Mouse (Mus musculus) MEL-GATA-1-ER (cell line): ENCODE measurements around the gene Smoc2.

Source experiments
- DNase-seq: peaks from one replicate; pipeline ENCODE4 v3.0.0-alpha.2; 2012; ENCODE audit warnings: low read depth; ENCODE audit errors: extremely low read depth

Gene Smoc2

GRCm38 (mm10) chr17:14279177-14279965 lies at the start of gene Smoc2:
Smoc2 (plus strand) TSS chr17:14279506.
- no peak for DNase-seq

GRCm38 (mm10) chr17:14230698-14231430 lies 48.4 kb upstream of the Smoc2 start:
- DNase-seq = no peak

DNA sequence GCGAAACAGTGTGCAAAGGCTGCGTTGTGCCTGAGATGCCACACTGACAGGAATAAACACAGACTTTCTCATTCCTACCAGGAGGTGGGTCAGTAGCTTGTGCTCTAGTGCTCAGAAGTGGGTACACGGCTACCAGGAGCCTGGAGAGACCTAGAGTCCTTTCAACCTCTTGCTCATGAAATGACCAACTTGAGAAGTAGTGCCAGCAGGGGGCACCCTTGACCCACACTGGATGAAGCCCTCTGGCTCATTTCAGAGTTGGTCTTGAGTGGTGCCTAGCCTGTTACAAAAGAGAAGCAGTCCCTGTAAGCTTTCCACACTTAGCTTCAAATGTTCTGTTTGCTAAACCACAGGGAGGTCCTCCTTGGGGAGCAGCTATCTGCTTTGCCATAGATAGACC lies 46.7 kb upstream of the Smoc2 start:
- no peak for DNase-seq

GRCm38 (mm10) chr17:14233658-14234057 lies 45.6 kb upstream of the Smoc2 start:
- DNase-seq = no peak

- no peak for DNase-seq
These were observed 44.4 kb upstream of the Smoc2 start for GRCm38 (mm10) chr17:14234774-14235389.

DNA sequence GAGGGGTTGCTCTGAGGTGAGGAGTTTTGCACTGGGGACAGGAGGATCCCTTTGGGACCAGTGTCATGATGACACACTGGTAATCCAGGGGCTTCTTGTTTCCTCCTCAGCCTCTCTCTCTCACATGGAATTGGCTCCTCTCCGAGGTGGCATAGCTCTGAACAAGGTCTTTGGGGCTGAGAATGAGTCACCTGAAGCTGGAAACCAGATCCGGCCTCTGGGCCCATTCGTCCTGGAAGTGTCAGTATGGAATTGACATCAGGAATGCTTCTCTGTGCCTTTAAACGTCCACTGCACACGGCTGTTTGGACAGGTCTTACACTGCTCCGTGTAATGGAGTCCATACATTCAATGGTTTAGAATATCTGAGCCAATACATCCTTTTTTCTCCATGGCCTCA lies 42.2 kb upstream of the Smoc2 start:
- no peak for DNase-seq

DNA sequence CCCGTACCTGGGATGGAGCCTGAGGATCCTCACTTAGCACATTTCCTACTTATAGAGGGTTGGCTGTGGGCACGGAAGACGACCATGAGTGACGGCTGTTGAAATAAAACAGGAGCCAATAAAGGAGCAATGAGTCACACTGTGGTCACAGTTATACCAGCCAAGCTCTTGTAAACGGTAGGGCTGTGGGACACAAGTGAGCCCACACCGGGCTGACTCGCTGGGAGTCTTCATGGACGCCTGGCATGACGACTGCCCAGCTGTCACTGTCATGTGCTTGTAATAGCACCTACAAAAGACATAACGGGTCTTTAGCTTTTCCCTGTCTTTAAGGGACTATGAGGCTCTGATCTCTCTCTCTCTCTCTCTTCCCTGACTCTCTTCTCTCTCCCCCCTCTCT lies 39.3 kb upstream of the Smoc2 start:
- no peak for DNase-seq

DNA sequence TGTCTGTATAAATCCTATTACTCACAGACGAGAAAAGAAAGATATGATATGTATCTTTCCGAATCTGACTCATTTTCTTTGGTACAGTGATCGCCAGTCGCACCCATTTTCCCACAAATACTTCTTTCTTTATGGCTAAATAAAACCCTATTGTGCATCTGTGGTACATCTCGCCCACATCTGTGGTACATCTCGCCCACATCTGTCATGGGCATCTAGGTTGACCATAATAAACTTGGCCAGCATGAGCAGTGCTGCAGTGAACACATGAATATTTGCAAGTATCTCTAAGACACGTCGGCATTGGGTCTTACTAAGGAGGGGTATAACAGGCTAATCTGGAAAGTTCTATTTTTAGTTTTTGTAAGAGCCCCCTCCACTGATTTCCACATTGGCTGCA lies 36.7 kb upstream of the Smoc2 start:
- no peak for DNase-seq

DNA sequence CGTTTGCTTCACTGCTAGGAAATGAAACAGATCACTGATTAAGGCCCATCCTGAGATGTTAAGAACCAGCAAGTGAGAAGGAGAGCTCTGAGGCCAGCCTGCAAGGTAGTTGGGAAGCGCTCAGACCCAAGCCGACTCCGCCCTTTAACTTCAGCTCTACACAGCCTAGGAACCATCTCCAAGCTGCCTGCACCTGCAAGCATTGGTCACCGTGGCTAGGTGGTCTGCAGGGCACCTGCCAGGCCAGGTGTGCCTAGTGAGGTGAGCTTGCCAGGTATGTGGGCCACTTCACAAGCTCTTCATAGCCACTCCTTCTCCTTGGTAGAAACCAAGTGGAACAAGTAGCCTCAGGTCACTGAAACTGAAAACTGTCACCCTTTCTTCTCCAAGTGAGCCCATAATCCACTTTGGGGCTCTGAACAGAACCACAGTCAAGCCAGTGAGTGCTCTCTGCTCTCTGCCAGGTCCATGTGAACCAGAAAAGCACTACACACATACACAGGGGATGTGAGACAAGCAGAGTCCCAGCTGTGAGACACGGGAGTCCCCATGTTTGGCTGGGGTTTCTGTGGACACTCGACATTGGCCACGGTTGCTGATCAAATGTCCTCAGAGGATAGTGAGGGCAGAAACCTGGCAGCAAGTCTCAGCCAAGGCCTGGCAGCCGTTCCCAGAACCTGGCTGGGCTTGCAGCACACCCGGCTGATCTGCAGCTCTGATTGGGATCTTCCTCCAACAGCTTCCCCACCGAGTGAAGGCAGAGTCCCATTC lies 34.9 kb upstream of the Smoc2 start:
- DNase-seq = no peak

GRCm38 (mm10) chr17:14246266-14246665 lies 33.0 kb upstream of the Smoc2 start:
- DNase-seq = no peak

DNA sequence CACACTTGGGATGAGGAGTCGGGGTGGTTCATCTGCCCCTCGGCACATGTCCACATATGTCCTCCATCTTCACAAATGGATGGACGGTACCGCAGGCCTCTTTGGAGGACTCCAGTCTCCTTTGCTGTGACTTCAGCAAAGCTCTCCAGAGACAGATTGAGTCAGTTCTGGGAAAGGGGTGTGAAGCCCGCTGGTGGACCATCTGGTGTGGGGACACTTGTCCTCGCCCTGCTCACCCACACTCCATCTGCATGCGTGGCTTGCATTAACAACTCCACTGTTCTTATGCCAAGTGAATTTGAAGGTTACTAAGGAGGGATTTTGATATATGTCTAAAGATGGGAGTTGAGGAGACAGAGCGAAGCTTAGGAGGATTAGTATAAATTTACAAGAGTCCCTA lies 31.4 kb upstream of the Smoc2 start:
- no peak for DNase-seq

GRCm38 (mm10) chr17:14249595-14249994 lies 29.7 kb upstream of the Smoc2 start:
- no peak for DNase-seq

DNA sequence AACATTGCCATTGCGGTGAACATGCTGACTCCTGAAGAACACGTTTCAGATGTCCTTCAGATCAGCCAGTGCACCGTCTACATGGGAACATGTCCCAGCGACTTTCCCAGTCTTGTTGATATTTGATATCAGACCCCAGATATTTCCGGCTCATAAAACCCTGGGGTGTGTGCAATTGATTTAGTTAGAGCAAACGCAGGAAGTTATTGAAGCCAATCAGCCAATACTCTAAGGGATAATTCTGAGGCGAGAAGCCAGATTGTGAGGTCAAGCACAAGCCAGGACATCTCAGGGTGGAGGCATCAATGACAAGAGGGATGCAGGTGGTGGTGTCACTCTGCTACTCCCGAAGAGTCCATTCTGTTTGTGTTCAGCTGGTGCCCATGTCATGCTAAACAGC lies 28.9 kb upstream of the Smoc2 start:
- no peak for DNase-seq

DNA sequence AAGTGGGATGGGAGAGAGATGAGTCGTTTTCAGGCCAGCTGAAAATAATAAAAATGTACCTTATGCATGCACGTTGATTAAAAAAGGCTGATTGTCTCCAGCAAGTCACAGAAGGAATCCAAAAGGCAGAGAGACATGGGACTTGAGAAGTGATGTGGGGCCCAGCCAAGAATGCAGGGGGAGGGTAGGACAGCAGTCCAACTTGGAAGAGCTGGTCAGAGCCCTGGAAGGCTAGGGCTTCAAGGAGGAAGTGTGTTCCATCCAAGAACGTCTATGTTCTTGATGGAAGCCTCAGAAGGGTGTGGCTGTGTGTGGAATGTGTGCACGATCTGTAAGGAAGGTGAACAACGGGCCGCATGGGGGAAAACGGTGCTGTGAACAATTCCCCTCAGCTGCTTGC lies 26.9 kb upstream of the Smoc2 start:
- DNase-seq = no peak

DNA sequence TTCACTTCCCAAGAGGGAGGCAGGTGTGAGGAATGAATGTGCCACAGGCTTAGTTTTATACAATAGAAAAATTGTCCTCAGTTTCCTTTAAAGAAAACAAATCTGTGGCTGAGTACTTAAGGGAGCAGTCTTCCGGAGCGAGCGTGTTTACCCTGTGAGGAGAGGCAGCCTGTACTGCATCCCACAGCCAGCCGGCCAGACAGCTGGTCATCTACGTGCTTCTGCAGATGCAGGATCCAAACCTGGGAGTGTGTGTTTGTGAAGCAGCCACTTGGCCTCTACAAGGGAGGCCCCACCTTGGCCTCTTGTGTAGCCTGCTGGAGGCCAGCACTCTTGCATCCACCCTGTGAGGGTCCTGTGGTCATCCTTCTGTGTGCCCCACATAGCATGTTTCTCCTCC lies 24.7 kb upstream of the Smoc2 start:
- DNase-seq = no peak

- no peak for DNase-seq
These were observed 21.3 kb upstream of the Smoc2 start for GRCm38 (mm10) chr17:14257799-14258520.

- no peak for DNase-seq
These were observed 20.4 kb upstream of the Smoc2 start for GRCm38 (mm10) chr17:14258906-14259305.

DNA sequence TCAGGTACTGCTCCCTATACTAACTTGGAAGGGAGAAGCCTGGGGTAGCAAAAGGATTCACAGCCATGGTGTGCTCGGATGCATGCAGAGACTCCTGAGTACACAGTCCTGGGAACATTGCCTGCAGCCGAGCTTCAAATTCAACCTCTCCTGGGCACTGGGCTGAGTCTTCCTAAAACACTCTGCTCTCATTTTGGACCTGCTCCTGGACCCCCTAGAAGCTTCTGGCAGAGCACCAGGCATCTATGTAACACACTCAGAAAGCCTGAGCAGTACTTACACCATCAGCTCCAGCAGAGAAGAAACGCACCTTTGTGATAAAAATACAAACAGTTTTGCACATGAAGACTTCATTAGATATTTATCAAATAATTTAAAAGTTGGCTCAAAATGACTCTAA lies 18.3 kb upstream of the Smoc2 start:
- DNase-seq = no peak

DNA sequence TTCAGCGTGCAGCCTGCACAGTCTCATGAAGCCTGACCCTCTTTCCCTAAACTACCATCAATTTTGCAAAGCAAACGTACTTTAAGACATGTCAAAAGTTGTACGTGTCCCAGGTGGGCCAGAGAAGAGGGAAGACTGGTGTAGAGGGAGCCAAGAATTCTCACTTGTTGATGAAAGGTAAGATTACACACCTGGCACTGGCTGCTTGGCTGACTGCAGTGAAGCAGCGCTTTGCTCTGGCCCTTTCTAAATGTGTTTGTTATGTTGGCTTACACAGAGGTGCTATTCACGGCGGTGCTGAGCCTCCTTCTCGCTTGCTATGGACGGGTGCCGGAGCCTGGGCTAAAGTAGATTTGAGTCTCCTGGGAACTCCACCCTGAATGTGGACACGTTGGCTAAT lies 17.1 kb upstream of the Smoc2 start:
- DNase-seq = no peak

GRCm38 (mm10) chr17:14268001-14268400 lies 11.3 kb upstream of the Smoc2 start:
- DNase-seq = no peak

GRCm38 (mm10) chr17:14273386-14273785 lies 5.9 kb upstream of the Smoc2 start:
- no peak for DNase-seq
